In the genomic region with DNA sequence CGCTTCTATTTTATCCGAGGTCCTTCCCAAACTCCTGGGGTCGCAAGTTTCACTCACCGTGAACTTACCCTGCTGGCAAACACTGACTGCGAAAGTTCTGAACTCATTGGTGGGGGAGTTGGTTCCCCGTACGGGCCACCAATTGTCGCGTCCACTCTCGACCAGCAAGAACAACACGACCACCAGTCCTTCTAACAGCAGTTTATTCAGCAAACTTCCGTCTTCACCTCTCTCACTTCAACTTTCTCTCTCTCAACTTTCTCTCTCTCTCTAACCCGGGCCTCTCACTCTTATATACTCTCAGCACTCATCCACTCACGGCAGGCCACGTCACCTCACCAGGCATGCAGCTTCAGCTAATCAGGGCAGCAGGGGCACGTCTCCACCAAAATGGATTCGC, we compare ENCODE assay signal across 10 mouse cellular contexts. TPM values are rescaled to one million over a fixed set of nuclear protein-coding genes. Genes with fewer than 3 reads are reported as not detected.
DNase-seq lines count a peak whose midpoint lies in the region; ATAC-seq and TF ChIP-seq lines count a peak whose summit lies in the region.
"Not testable (repeated sequence)": the region's sequence is repeated elsewhere in the genome, so short reads cannot be mapped to it uniquely, and the experiment has no call there.
"Had no signal": no experiment of that assay in that cellular context is flagged by ENCODE, and none has a peak within 500 bp of the region (broad histone marks: within the 10 kb centered on the region; RNA-seq: fewer than 3 reads in every experiment).

No protein-coding gene starts in this region.

- not testable (repeated sequence) for TF ChIP-seq POLR2A in MEL (IDR thresholded peaks at IDR 0.05; ENCODE audit: control insufficient read depth in 1 of 2, insufficient read depth in 1 of 2, low read depth in 1 of 2, low read length in 2 of 2, poor library complexity in 1 of 2); liver, adult 2 months (IDR thresholded peaks at IDR 0.05; ENCODE audit: extremely low read depth, insufficient read depth, low read length); spleen, adult 2 months (IDR thresholded peaks at IDR 0.05; ENCODE audit: low read depth, low read length)

- H3K4me2 ChIP-seq in heart, embryonic 15.5 days = not testable (repeated sequence)
- H3K4me2 ChIP-seq in lung, postnatal 0 days (replicated peaks; ENCODE audit: low read depth, low read length) = 0 out of 2 replicates have a peak overlapping the region, but pooled peaks have one; percentile 17

- TF ChIP-seq RAD21 in MEL (IDR thresholded peaks at IDR 0.05; ENCODE audit: low read depth, low read length) = not testable (repeated sequence)

- not testable (repeated sequence) for H3K27me3 ChIP-seq in MEL (ENCODE audit: control insufficient read depth in 1 of 2, insufficient read depth in 2 of 2, low read length in 2 of 2); heart, embryonic 15.5 days; liver, adult 2 months (ENCODE audit: control insufficient read depth, insufficient read depth, low read length); lung, postnatal 0 days (replicated peaks; ENCODE audit: insufficient read depth, low read length); spleen, adult 2 months (ENCODE audit: control insufficient read depth, insufficient read depth, low read length)

- not testable (repeated sequence) for TF ChIP-seq CTCF in MEL (IDR thresholded peaks at IDR 0.05 in 2 of 3, conservative IDR thresholded peaks at IDR 0.05 in 1 of 3; ENCODE audit: control insufficient read depth in 1 of 3, insufficient read depth in 1 of 3, low read depth in 2 of 3, low read length in 3 of 3, poor library complexity in 1 of 3, severe bottlenecking in 1 of 3); liver, adult 2 months (IDR thresholded peaks at IDR 0.05; ENCODE audit: low read depth, low read length); lung, postnatal 0 days (IDR thresholded peaks at IDR 0.05); spleen, adult 2 months (IDR thresholded peaks at IDR 0.05; ENCODE audit: extremely low read depth, insufficient read depth, insufficient read length, insufficient replicate concordance)

- not testable (repeated sequence) for H3K79me2 ChIP-seq in MEL (ENCODE audit: control insufficient read depth, insufficient read depth, low read length, poor library complexity); liver, adult 2 months (ENCODE audit: control insufficient read depth, insufficient read depth, low read length)

- peak overlapping the region; percentile 32; the same call in 1 of the 2 replicates for H3K9ac ChIP-seq in MEL (ENCODE audit: control insufficient read depth, low read depth, low read length, poor library complexity, severe bottlenecking)
- not testable (repeated sequence) for H3K9ac ChIP-seq in heart, embryonic 15.5 days; liver, adult 2 months (ENCODE audit: low read depth, low read length); lung, postnatal 0 days (replicated peaks; ENCODE audit: low read depth)

- not testable (repeated sequence) for H3K9me3 ChIP-seq in MEL (replicated peaks; ENCODE audit: insufficient read depth, low read length); heart, embryonic 15.5 days (replicated peaks); lung, postnatal 0 days (ENCODE audit: low read length)

- H3K36me3 ChIP-seq in MEL (ENCODE audit: control insufficient read depth in 1 of 2, insufficient read depth in 2 of 2, low read length in 2 of 2); heart, embryonic 15.5 days; liver, adult 2 months (ENCODE audit: control insufficient read depth, insufficient read depth, low read length); lung, postnatal 0 days (ENCODE audit: insufficient read depth, low read length); spleen, adult 2 months (ENCODE audit: control insufficient read depth, insufficient read depth, low read length): not testable (repeated sequence)

- not testable (repeated sequence) for H3K4me1 ChIP-seq in MEL (ENCODE audit: control insufficient read depth in 1 of 2, insufficient read depth in 2 of 2, low read length in 2 of 2); heart, embryonic 15.5 days (replicated peaks); liver, adult 2 months (ENCODE audit: control insufficient read depth, insufficient read depth, low read length); lung, postnatal 0 days (ENCODE audit: insufficient read depth, low read depth, low read length); spleen, adult 2 months (ENCODE audit: control insufficient read depth, insufficient read depth, insufficient read length)

- not testable (repeated sequence) for ATAC-seq in heart, embryonic 15.5 days (replicated peaks; ENCODE audit: insufficient number of reproducible peaks, insufficient read depth, low FRiP score, low read depth); lung, postnatal 0 days

- DNase-seq in A20 (ENCODE audit: low read depth, low spot score) (peak; percentile 54), MEL (ENCODE audit: low read depth, low spot score) (peak; percentile 4)
- DNase-seq in heart, adult 11 months = peak; percentile 90
- DNase-seq in liver, adult 2 months (ENCODE audit: extremely low read depth, low read depth, low spot score); spleen, adult 2 months (ENCODE audit: low read depth in 1 of 2, low spot score in 2 of 2): not testable (repeated sequence)
- DNase-seq in lung, postnatal 0 days (ENCODE audit: low spot score) = peak; percentile 13

- not testable (repeated sequence) for TF ChIP-seq EP300 in MEL (IDR thresholded peaks at IDR 0.05; ENCODE audit: low read depth in 1 of 2, low read length in 2 of 2); lung, postnatal 0 days (IDR thresholded peaks at IDR 0.05)

- not testable (repeated sequence) for H3K27ac ChIP-seq in MEL (ENCODE audit: control insufficient read depth, low read depth, low read length); heart, embryonic 15.5 days; lung, postnatal 0 days (ENCODE audit: low read length); spleen, adult 2 months (ENCODE audit: insufficient read depth, low read length)
- H3K27ac ChIP-seq in liver, adult 2 months (replicated peaks; ENCODE audit: insufficient read depth, low read depth, low read length) = peak overlapping the region; percentile 54

- H3K4me3 ChIP-seq in MEL (ENCODE audit: control insufficient read depth in 1 of 2, insufficient read depth in 1 of 2, low read depth in 2 of 2, low read length in 2 of 2) = peak overlapping the region; percentile 43 to 47; a peak in 3 of 4 replicates
- H3K4me3 ChIP-seq in heart, embryonic 15.5 days = peak overlapping the region; percentile 15; the same call in 1 of the 2 replicates
- H3K4me3 ChIP-seq in liver, adult 2 months (ENCODE audit: insufficient read depth, low read depth, low read length) = peak overlapping the region; percentile 31; the same call in 1 of the 2 replicates
- peak overlapping the region; percentile 20; the same call in 1 of the 2 replicates for H3K4me3 ChIP-seq in lung, postnatal 0 days (ENCODE audit: low read depth, low read length)
- H3K4me3 ChIP-seq in spleen, adult 2 months (ENCODE audit: extremely low read depth, insufficient read depth, insufficient read length) = peak overlapping the region; percentile 18; the same call in 1 of the 2 replicates

- WGBS in heart, embryonic 15.5 days = 67% methylated on average over 17 of the region's 17 CpGs
- 71% methylated on average over 16 of the region's 17 CpGs for WGBS in liver, adult 2 months
- 63% methylated on average over 15 of the region's 17 CpGs for WGBS in lung, postnatal 0 days
- 88% methylated on average over 17 of the region's 17 CpGs for WGBS in spleen, adult 2 months

RNA-seq across cellular contexts. Expression of a gene that starts 37.9 kb away (rescaled TPM):
- not detected in 2 replicates for total RNA-seq in MEL (2012; rRNA removed)
- polyA plus RNA-seq in MEL (2012; ENCODE audit: insufficient read depth in 1 of 2, insufficient read length in 2 of 2, low read depth in 1 of 2, low replicate concordance in 2 of 2, missing spikeins in 1 of 2) = not detected
- polyA plus RNA-seq in heart, embryonic 15.5 days (2015; fragmentation: Nextera tagmentation; extraction: Ambion mirVana) = 1.8 and 2.1 TPM in 2 replicates
- 0.87 and 1.6 TPM in 2 replicates for total RNA-seq in liver, adult 2 months (2014; rRNA removed)
- polyA plus RNA-seq in liver, adult 2 months (2012; rRNA removed) = 0.35 and 0.62 TPM in 2 replicates
- polyA plus RNA-seq in lung, postnatal 0 days (2015; fragmentation: Nextera tagmentation; extraction: Ambion mirVana) = 3.3 and 3.6 TPM in 2 replicates
- 0.32 and 0.36 TPM in 2 replicates for polyA plus RNA-seq in spleen, adult 2 months (2012; rRNA removed)
- total RNA-seq: common myeloid progenitor, adult 5-6 weeks had no signal
- polyA plus RNA-seq: CD4-positive, CD25-positive, alpha-beta regulatory T cell, adult 4 months; Patski had no signal

RNA-seq across cellular contexts. Expression of a gene that starts 51.0 kb away (rescaled TPM):
- 60.7 and 68.3 TPM in 2 replicates for total RNA-seq in MEL (2012; rRNA removed)
- 100 to 1,000 TPM in 1 of 2 experiments, 10 to 100 TPM in 1; 66.8 to 194 TPM for polyA plus RNA-seq in MEL (2012; ENCODE audit: insufficient read depth in 1 of 2, insufficient read length in 2 of 2, low read depth in 1 of 2, low replicate concordance in 2 of 2, missing spikeins in 1 of 2)
- 45.3 and 49.3 TPM in 2 replicates for polyA plus RNA-seq in heart, embryonic 15.5 days (2015; fragmentation: Nextera tagmentation; extraction: Ambion mirVana)
- 8.4 and 10.1 TPM in 2 replicates for total RNA-seq in liver, adult 2 months (2014; rRNA removed)
- 5.0 and 5.5 TPM in 2 replicates for polyA plus RNA-seq in liver, adult 2 months (2012; rRNA removed)
- polyA plus RNA-seq in lung, postnatal 0 days (2015; fragmentation: Nextera tagmentation; extraction: Ambion mirVana) = 35.9 and 36.6 TPM in 2 replicates
- polyA plus RNA-seq in spleen, adult 2 months (2012; rRNA removed) = 5.8 and 6.6 TPM in 2 replicates
